Mouse (Mus musculus) kidney, postnatal 10 days (tissue): ENCODE data around the gene Lpin1.

Experiments used
- DNase-seq: peaks from one replicate; pipeline ENCODE4 v3.0.0; 2021; ENCODE audit warnings: mixed read lengths

Gene Lpin1

GRCm38 (mm10) chr12:16618512-16619274 lies 7.9 kb upstream of the Lpin1 start:
- DNase-seq, result peak; percentile 92

GRCm38 (mm10) chr12:16615738-16616137 lies 5.0 kb upstream of the Lpin1 start:
- DNase-seq, result no peak

GRCm38 (mm10) chr12:16614556-16614955 lies 3.8 kb upstream of the Lpin1 start:
- DNase-seq, result no peak

GRCm38 (mm10) chr12:16605624-16606023 lies 5.1 kb downstream of the Lpin1 start:
- DNase-seq, result no peak

GRCm38 (mm10) chr12:16602271-16602670 lies 8.5 kb downstream of the Lpin1 start:
- no peak for DNase-seq

GRCm38 (mm10) chr12:16600374-16600773 lies 10.4 kb downstream of the Lpin1 start:
- no peak for DNase-seq

GRCm38 (mm10) chr12:16599359-16599758 lies 11.4 kb downstream of the Lpin1 start:
- DNase-seq, result no peak

- DNase-seq, result no peak
Measured at GRCm38 (mm10) chr12:16593761-16594160, 17.0 kb downstream of the Lpin1 start.

GRCm38 (mm10) chr12:16593014-16593413 lies 17.8 kb downstream of the Lpin1 start:
- DNase-seq, result no peak

- DNase-seq, result no peak
Measured at GRCm38 (mm10) chr12:16592451-16592850, 18.3 kb downstream of the Lpin1 start.

- DNase-seq, result peak; percentile 91
Measured at GRCm38 (mm10) chr12:16591453-16592200, 19.1 kb downstream of the Lpin1 start.

- no peak for DNase-seq
Measured at GRCm38 (mm10) chr12:16589966-16590365, 20.8 kb downstream of the Lpin1 start.

GRCm38 (mm10) chr12:16589204-16589949 lies 21.4 kb downstream of the Lpin1 start:
- DNase-seq, result peak; percentile 97

GRCm38 (mm10) chr12:16588396-16589042 lies 22.2 kb downstream of the Lpin1 start:
- peak; percentile 25 for DNase-seq

- DNase-seq, result no peak
Measured at GRCm38 (mm10) chr12:16587767-16588166, 23.0 kb downstream of the Lpin1 start.

GRCm38 (mm10) chr12:16587111-16587510 lies 23.7 kb downstream of the Lpin1 start:
- DNase-seq, result peak; percentile 18

GRCm38 (mm10) chr12:16584964-16585363 lies 25.8 kb downstream of the Lpin1 start:
- DNase-seq, result no peak

- DNase-seq, result no peak
Measured at GRCm38 (mm10) chr12:16584035-16584682, 26.6 kb downstream of the Lpin1 start.

GRCm38 (mm10) chr12:16583313-16583712 lies 27.5 kb downstream of the Lpin1 start:
- DNase-seq, result no peak

- DNase-seq, result no peak
Measured at GRCm38 (mm10) chr12:16580306-16580705, 30.5 kb downstream of the Lpin1 start.

GRCm38 (mm10) chr12:16577665-16578233 lies 33.0 kb downstream of the Lpin1 start:
- peak; percentile 50 for DNase-seq

GRCm38 (mm10) chr12:16571278-16571677 lies 39.5 kb downstream of the Lpin1 start:
- DNase-seq, result no peak
